Mouse (Mus musculus): ENCODE measurements around the gene Mtus2. TPM values are rescaled to one million over a fixed set of nuclear protein-coding genes. Genes with fewer than 3 reads are reported as not detected.

Gene Mtus2
- total RNA-seq, 4 experiments from 2014 or later = 0.07 to 0.31 TPM; not detected in 2

DNA sequence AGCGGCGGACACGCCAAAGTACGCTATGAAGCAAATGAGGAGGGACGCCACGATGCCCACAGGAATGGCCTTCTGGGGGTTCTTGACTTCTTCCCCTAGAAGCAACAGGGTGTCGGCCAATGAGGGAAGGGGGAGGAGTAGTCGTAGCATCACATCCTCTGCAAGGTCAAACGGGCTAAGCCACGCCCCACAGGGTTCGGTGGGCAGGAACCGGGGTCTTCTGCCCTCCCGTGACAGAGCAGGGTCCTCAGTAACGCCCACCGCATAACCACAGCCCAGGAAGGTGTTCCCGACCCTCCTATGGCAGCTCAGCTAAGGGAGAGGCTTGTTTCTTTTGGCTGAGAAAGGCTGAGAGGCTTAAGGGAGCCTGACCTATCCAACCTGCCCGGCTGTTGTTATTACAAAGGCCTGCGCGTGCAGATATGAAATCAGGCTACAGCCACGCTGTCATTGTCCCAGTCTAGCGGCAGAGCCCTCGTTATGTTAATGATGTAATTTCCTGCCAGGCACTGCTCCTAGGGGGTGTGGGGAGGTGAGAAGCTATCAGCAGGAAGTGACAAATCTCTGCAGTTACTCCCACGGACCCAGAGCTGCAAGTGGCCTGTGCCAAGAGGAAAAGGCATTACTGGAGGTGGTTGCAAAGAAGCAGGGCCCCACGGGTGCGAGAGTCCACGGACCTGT, 385.1 kb downstream of the Mtus2 start:
- DNase-seq (ENCODE audit: low spot score in 2 of 2) = no peak

- no peak for DNase-seq (ENCODE audit: low spot score in 2 of 2)
Measured at GRCm38 (mm10) chr5:148344374-148344773, 387.3 kb downstream of the Mtus2 start.

DNA sequence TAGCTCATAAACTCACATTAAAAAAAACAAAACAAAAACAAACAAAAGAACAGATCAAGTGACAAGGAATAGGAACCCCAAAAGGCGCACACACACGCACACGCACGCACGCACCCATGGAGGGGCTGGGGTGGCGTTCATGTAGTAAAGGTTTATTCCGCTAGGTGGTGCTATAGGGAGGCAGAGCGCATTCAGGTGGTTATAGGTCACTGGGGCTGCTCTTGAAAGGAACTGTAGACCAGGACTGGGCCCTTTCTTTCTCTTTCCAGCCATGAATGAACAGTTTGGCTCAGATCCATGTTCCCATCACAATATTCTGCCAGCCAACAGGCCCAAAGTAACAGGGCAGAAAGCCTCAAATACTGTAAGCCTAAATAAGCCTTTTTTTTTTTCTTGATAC, 389.4 kb downstream of the Mtus2 start:
- no peak for DNase-seq (ENCODE audit: low spot score in 2 of 2)

GRCm38 (mm10) chr5:148348153-148348552, 391.0 kb downstream of the Mtus2 start:
- DNase-seq (ENCODE audit: low spot score in 2 of 2) = no peak

GRCm38 (mm10) chr5:148349327-148350011, 392.3 kb downstream of the Mtus2 start:
- no peak for DNase-seq (ENCODE audit: low spot score in 2 of 2)

- no peak for DNase-seq (ENCODE audit: low spot score in 2 of 2)
Measured at GRCm38 (mm10) chr5:148353429-148353828, 396.3 kb downstream of the Mtus2 start.

- DNase-seq (ENCODE audit: low spot score in 2 of 2) = no peak
Measured at GRCm38 (mm10) chr5:148354536-148354935, 397.4 kb downstream of the Mtus2 start.

DNA sequence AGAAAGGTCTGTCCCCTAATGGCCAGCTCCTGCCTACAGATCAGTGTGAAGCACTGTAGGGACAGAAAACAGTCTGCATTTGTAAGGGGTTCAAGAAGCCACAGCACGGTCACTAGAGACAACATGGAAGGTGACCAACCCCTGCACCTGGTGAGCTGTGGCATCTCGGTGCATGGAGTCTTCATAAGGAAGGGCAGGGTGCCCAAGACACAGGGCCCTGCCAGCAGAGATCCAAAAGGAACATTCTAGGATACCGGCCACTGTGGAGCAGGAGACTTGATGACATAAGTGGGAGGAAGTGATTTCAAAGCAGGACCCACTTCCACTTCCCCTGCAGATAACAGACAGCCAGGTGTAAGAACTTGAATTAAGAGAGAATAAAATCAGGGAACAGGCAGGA, 398.7 kb downstream of the Mtus2 start:
- no peak for DNase-seq (ENCODE audit: low spot score in 2 of 2)

DNA sequence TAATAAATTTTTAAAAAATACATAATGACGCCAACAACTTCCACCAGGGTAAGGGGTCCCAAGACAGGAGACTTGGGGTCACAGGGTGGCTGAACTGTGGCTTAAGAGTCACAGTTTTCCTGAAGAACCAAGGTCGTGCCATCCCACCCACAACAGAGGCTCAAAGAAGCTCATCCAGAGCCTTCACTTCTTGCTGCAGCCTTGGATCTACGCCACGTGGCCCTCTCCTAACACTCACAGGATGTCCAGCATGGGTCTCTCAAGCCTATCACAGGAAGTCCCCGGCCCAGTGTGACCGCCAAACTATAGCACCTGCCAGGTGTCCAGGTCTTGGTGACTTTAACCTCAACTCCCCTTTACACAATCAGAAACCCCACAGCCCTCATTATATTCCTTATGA, 400.0 kb downstream of the Mtus2 start:
- DNase-seq (ENCODE audit: low spot score in 2 of 2) = no peak

GRCm38 (mm10) chr5:148359131-148359530, 402.0 kb downstream of the Mtus2 start:
- DNase-seq (ENCODE audit: low spot score in 2 of 2) = no peak

DNA sequence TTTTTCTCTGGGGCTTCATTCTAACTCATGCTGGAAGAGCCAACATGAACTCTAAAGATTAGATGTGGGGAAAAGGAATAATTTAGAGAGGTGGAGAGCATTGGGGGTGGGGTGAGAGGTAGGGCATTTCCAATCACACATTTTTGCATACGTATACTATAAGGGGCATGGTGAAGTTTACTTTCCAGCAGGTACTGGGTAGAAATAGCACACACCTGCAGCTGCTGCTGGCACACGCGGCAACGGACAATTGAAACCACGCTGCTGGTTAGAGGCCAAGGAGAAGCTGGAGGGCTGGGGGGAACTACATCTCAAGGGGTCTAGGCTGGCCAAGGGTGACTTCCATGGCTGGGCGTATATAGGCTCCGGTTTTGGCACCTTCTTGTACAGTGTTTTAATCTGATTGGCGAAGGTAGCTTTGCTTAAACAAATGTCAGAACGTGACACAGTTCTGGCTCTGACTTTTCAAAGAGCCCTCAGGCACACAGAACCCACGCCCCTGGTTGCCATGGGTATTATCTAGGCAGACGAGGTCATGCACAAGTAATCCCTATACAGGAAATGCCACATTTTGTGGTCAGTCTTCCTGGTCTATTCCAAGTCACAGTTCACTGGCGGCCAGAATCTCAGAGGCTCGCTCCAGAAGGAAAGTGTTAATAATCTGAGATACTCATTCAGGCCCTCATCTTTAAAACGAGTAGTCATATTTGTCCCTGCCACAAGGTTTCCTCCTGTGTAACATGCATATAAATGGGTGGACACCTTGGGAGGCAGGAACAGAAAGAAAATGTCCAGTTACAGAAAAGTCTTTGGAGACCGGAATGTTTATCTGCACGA, 404.0 kb downstream of the Mtus2 start:
- DNase-seq (ENCODE audit: low spot score in 2 of 2) = no peak

DNA sequence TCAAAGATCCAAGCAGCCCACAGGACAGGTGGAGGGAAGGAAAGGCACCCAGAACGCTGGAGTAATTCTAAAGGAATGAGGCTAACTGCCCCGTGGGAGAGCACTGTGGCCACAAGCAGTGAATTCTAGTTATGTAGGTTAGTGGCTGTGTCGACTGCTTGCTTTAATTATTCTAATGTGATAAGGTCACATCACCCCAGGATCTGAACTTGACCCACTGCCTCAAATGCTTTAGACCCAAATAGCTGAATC, 404.6 kb downstream of the Mtus2 start:
- DNase-seq (ENCODE audit: low spot score in 2 of 2) = no peak

- DNase-seq (ENCODE audit: low spot score in 2 of 2) = no peak
Measured at GRCm38 (mm10) chr5:148362296-148362695, 405.2 kb downstream of the Mtus2 start.

- DNase-seq (ENCODE audit: low spot score in 2 of 2) = no peak
Measured at GRCm38 (mm10) chr5:148363441-148364113, 406.5 kb downstream of the Mtus2 start.

Other genes starting within 250 kb of the Mtus2 start
- 10 to 100 TPM; 21.2 to 27.7 (median 24.7) TPM for gene Flt1, start 231.3 kb upstream of the Mtus2 start, total RNA-seq (2022)
- 100 to 1,000 TPM; 128 to 135 (median 130) TPM for gene Pomp, start 96.9 kb upstream of the Mtus2 start, total RNA-seq (2022)
- 10 to 100 TPM in 2 of 4 experiments, 1 to 10 TPM in 2; 7.3 to 12.0 (median 9.9) TPM for gene Slc46a3, start 62.5 kb upstream of the Mtus2 start, total RNA-seq (2022)